Mouse (Mus musculus) midbrain, embryonic 16.5 days (tissue): ENCODE results near the gene Kcnj3. TPM values are rescaled to one million over a fixed set of nuclear protein-coding genes. Genes with fewer than 3 reads are reported as not detected.

ENCODE experiments used
- ATAC-seq: fragments of 200-750 bp; cut with Nextera tagmentation; 2 replicates; pipeline ENCODE4 v1.8.0; 2017; ENCODE audit warnings: moderate TSS enrichment
- H3K27ac ChIP-seq: fragments of 300-500 bp; sonication (generic); 2 replicates; pipeline ENCODE4 v1.5.1; 2014; ENCODE audit warnings: mild to moderate bottlenecking, low read length, mixed read lengths
- H3K27me3 ChIP-seq: fragments of 300-500 bp; sonication (generic); 2 replicates; pipeline ENCODE4 v1.6.1; 2014; ENCODE audit warnings: low read depth, low read length, mixed read lengths; ENCODE audit not compliant: control insufficient read depth, insufficient read depth
- H3K36me3 ChIP-seq: fragments of 300-500 bp; sonication (generic); 2 replicates; pipeline ENCODE4 v1.6.1; 2014; ENCODE audit warnings: mild to moderate bottlenecking, low read length, moderate library complexity, mixed read lengths; ENCODE audit not compliant: control insufficient read depth, insufficient read depth
- H3K4me1 ChIP-seq: fragments of 300-500 bp; sonication (generic); 2 replicates; pipeline ENCODE4 v1.6.1; 2014; ENCODE audit warnings: mild to moderate bottlenecking, low read length, mixed read lengths; ENCODE audit not compliant: control insufficient read depth, insufficient read depth
- H3K4me2 ChIP-seq: fragments of 300-500 bp; sonication (generic); 2 replicates; pipeline ENCODE4 v1.6.1; 2014; ENCODE audit warnings: mild to moderate bottlenecking, low read length, mixed read lengths
- H3K4me3 ChIP-seq: fragments of 300-500 bp; sonication (generic); 2 replicates; pipeline ENCODE4 v1.5.1; 2014; ENCODE audit warnings: low read depth, mild to moderate bottlenecking, low read length, moderate library complexity, mixed read lengths
- H3K9ac ChIP-seq: fragments of 300-500 bp; sonication (generic); 2 replicates; pipeline ENCODE4 v1.6.1; 2014; ENCODE audit warnings: low read depth, low read length, mixed read lengths
- H3K9me3 ChIP-seq: fragments of 300-500 bp; sonication (generic); replicated peaks from 2 replicates; pipeline ENCODE4 v1.6.1; 2014; ENCODE audit warnings: mild to moderate bottlenecking, low read length, mixed read lengths; ENCODE audit not compliant: control insufficient read depth, poor library complexity, severe bottlenecking
- WGBS: fragments of 180-500 bp; shearing (Covaris S2); extraction: QIAGEN DNeasy Blood & Tissue Kit; methylation state at CpG from one replicate; pipeline ENCODE4 v1.1.7; 2014; 5-methylcytosine and 5-hydroxymethylcytosine counted together
- polyA plus RNA-seq: library from polyadenylated mRNA; unstranded; fragments of >200 nt; fragmentation: Nextera tagmentation; extraction: Ambion mirVana; gene quantifications from 2 replicates; pipeline ENCODE4 v1.2.1, GENCODE M21; 2015

Kcnj3 gene
- polyA plus RNA-seq, 1 experiment from 2014 or later = 5.8 TPM

- H3K4me1 ChIP-seq = no peaks in the 10 kb centered on the region
- H3K4me2 ChIP-seq = no peak overlapping the region
- ATAC-seq = no peak
- H3K9ac ChIP-seq = no peak overlapping the region
- no peaks in the 10 kb centered on the region for H3K36me3 ChIP-seq
- no peaks in the 10 kb centered on the region for H3K27me3 ChIP-seq
- 56% methylated on average over 4 of the region's 4 CpGs for WGBS
- no peak overlapping the region for H3K27ac ChIP-seq
- no peaks in the 10 kb centered on the region for H3K9me3 ChIP-seq
- H3K4me3 ChIP-seq = no peak overlapping the region
Measured at GRCm38 (mm10) chr2:55558368-55558985, 122.7 kb downstream of the Kcnj3 start.

- no peaks in the 10 kb centered on the region for H3K9me3 ChIP-seq
- H3K4me1 ChIP-seq = no peaks in the 10 kb centered on the region
- no peak for ATAC-seq
- 93% methylated on average over 7 of the region's 7 CpGs for WGBS
- no peaks in the 10 kb centered on the region for H3K27me3 ChIP-seq
- no peak overlapping the region for H3K4me2 ChIP-seq
- no peak overlapping the region for H3K4me3 ChIP-seq
- no peak overlapping the region for H3K27ac ChIP-seq
- no peak overlapping the region for H3K9ac ChIP-seq
- H3K36me3 ChIP-seq = no peaks in the 10 kb centered on the region
Measured at GRCm38 (mm10) chr2:55569291-55569690, 133.5 kb downstream of the Kcnj3 start.

GRCm38 (mm10) chr2:55571425-55571824, 135.7 kb downstream of the Kcnj3 start:
- WGBS = 69% methylated on average over 3 of the region's 3 CpGs
- H3K9me3 ChIP-seq = no peaks in the 10 kb centered on the region
- no peaks in the 10 kb centered on the region for H3K4me1 ChIP-seq
- H3K4me3 ChIP-seq = no peak overlapping the region
- ATAC-seq = no peak
- H3K27me3 ChIP-seq = no peaks in the 10 kb centered on the region
- no peaks in the 10 kb centered on the region for H3K36me3 ChIP-seq
- no peak overlapping the region for H3K4me2 ChIP-seq
- no peak overlapping the region for H3K27ac ChIP-seq
- H3K9ac ChIP-seq = no peak overlapping the region

GRCm38 (mm10) chr2:55580286-55580685, 144.5 kb downstream of the Kcnj3 start:
- no peak overlapping the region for H3K27ac ChIP-seq
- H3K9ac ChIP-seq = no peak overlapping the region
- H3K4me2 ChIP-seq = no peak overlapping the region
- H3K4me1 ChIP-seq = no peaks in the 10 kb centered on the region
- no peak overlapping the region for H3K4me3 ChIP-seq
- ATAC-seq = no peak
- WGBS = 53% methylated on average over 2 of the region's 2 CpGs
- no peaks in the 10 kb centered on the region for H3K9me3 ChIP-seq
- no peaks in the 10 kb centered on the region; the same call in 1 of the 2 replicates for H3K36me3 ChIP-seq
- H3K27me3 ChIP-seq = no peaks in the 10 kb centered on the region

GRCm38 (mm10) chr2:55591226-55591988, 155.6 kb downstream of the Kcnj3 start:
- Histone ChIP-seq H3K27ac (no peak overlapping the region), H3K4me2 (no peak overlapping the region), H3K27me3 (no peaks in the 10 kb centered on the region), H3K4me1 (no peaks in the 10 kb centered on the region), H3K9me3 (no peaks in the 10 kb centered on the region), H3K9ac (no peak overlapping the region), H3K4me3 (no peak overlapping the region), H3K36me3 (no peaks in the 10 kb centered on the region)
- 68% methylated on average over 3 of the region's 3 CpGs for WGBS
- ATAC-seq = no peak
